Mouse (Mus musculus) ES-Bruce4 (cell line): ENCODE measurements around the gene Eif4e3. TPM values are rescaled to one million over a fixed set of nuclear protein-coding genes. Genes with fewer than 3 reads are reported as not detected.
A peak's percentile ranks its signal among the peaks of the same experiment; 100 is the strongest.

Source experiments
- H3K27ac ChIP-seq: 2 replicates; pipeline ENCODE4 v1.5.1; 2012; ENCODE audit warnings: low read length, inconsistent platforms; ENCODE audit not compliant: insufficient read depth
- H3K27me3 ChIP-seq: 2 replicates; pipeline ENCODE4 v1.6.1; 2012; ENCODE audit warnings: mild to moderate bottlenecking, low read length, inconsistent platforms; ENCODE audit not compliant: control insufficient read depth, poor library complexity, insufficient read depth, severe bottlenecking
- H3K36me3 ChIP-seq: 2 replicates; pipeline ENCODE4 v1.6.1; 2012; ENCODE audit warnings: inconsistent platforms, mild to moderate bottlenecking, low read length, moderate library complexity; ENCODE audit not compliant: control insufficient read depth, poor library complexity, insufficient read depth, severe bottlenecking
- H3K4me1 ChIP-seq: one replicate; pipeline ENCODE4 v1.8.1; 2011; ENCODE audit warnings: low read length; ENCODE audit not compliant: control insufficient read depth, insufficient read depth
- H3K4me3 ChIP-seq: 2 replicates; pipeline ENCODE4 v1.5.1; 2011; ENCODE audit warnings: low read depth, mild to moderate bottlenecking, low read length
- H3K9ac ChIP-seq: 2 replicates; pipeline ENCODE4 v1.6.1; 2012; ENCODE audit warnings: low read depth, mild to moderate bottlenecking, inconsistent platforms; ENCODE audit not compliant: poor library complexity, severe bottlenecking
- H3K9me3 ChIP-seq: replicated peaks from 2 replicates; pipeline ENCODE4 v1.6.1; 2012; ENCODE audit warnings: mild to moderate bottlenecking, low read length, inconsistent platforms; ENCODE audit not compliant: control insufficient read depth, poor library complexity, insufficient read depth, severe bottlenecking
- CTCF ChIP-seq: IDR thresholded peaks from one replicate; pipeline ENCODE4 v1.8.1; 2011; ENCODE audit warnings: low read depth, low read length
- EP300 ChIP-seq: IDR thresholded peaks from 2 replicates; pipeline ENCODE4 v1.6.1; 2011; ENCODE audit warnings: low read depth, low read length; ENCODE audit not compliant: insufficient read depth
- POLR2A ChIP-seq: IDR thresholded peaks from one replicate; pipeline ENCODE4 v1.8.1; 2011; ENCODE audit warnings: low read length; ENCODE audit not compliant: insufficient read depth
- polyA plus RNA-seq: library from polyadenylated mRNA; stranded (reverse); fragments of >200 nt; gene quantifications from 2 replicates; pipeline ENCODE4 v1.2.4, GENCODE M21; 2011; ENCODE audit warnings: low read depth; ENCODE audit not compliant: missing spikeins, insufficient read depth, insufficient read length

Eif4e3 gene
- polyA plus RNA-seq, 1 experiment = 8.6 TPM

- Histone ChIP-seq H3K27me3 (no peaks in the 10 kb centered on the region), H3K4me3 (no peak overlapping the region), H3K9ac (no peak overlapping the region), H3K27ac (no peak overlapping the region), H3K4me1 (no peaks in the 10 kb centered on the region), H3K9me3 (no peaks in the 10 kb centered on the region), H3K36me3 (no peaks in the 10 kb centered on the region)
- TF ChIP-seq EP300 (no peak), POLR2A (no peak), CTCF (no peak)
These were observed 34.9 kb downstream of the Eif4e3 start for GRCm38 (mm10) chr6:99631637-99632036.

GRCm38 (mm10) chr6:99629726-99630458 is 36.7 kb downstream of the Eif4e3 start:
- no peaks in the 10 kb centered on the region for H3K4me1 ChIP-seq
- H3K27ac ChIP-seq = no peak overlapping the region
- no peak overlapping the region for H3K4me3 ChIP-seq
- H3K27me3 ChIP-seq = no peaks in the 10 kb centered on the region
- TF ChIP-seq EP300 (no peak), CTCF (peak; percentile 1)
- H3K9me3 ChIP-seq = no peaks in the 10 kb centered on the region
- no peaks in the 10 kb centered on the region for H3K36me3 ChIP-seq
- H3K9ac ChIP-seq = no peak overlapping the region

- no peaks in the 10 kb centered on the region for H3K36me3 ChIP-seq
- no peak overlapping the region for H3K4me3 ChIP-seq
- H3K4me1 ChIP-seq = peaks cover 4% of the 10 kb centered on the region
- no peak for TF ChIP-seq EP300
- no peak for TF ChIP-seq CTCF
- no peak for TF ChIP-seq POLR2A
- H3K9me3 ChIP-seq = no peaks in the 10 kb centered on the region
- no peaks in the 10 kb centered on the region for H3K27me3 ChIP-seq
- no peak overlapping the region for H3K9ac ChIP-seq
- no peak overlapping the region for H3K27ac ChIP-seq
These were observed 40.2 kb downstream of the Eif4e3 start for GRCm38 (mm10) chr6:99626347-99626746.

- H3K27ac ChIP-seq = no peak overlapping the region
- TF ChIP-seq POLR2A (no peak), EP300 (no peak), CTCF (no peak)
These were observed 40.8 kb downstream of the Eif4e3 start for GRCm38 (mm10) chr6:99625803-99626202.

GRCm38 (mm10) chr6:99625306-99625705 is 41.3 kb downstream of the Eif4e3 start:
- H3K4me3 ChIP-seq = no peak overlapping the region
- H3K27ac ChIP-seq = no peak overlapping the region
- H3K4me1 ChIP-seq = peaks cover 4% of the 10 kb centered on the region
- H3K9me3 ChIP-seq = no peaks in the 10 kb centered on the region
- H3K9ac ChIP-seq = no peak overlapping the region
- TF ChIP-seq CTCF = no peak
- TF ChIP-seq EP300 = no peak
- TF ChIP-seq POLR2A = no peak
- no peaks in the 10 kb centered on the region for H3K27me3 ChIP-seq
- no peaks in the 10 kb centered on the region for H3K36me3 ChIP-seq

More at GRCm38 (mm10) chr6:99625803-99626202, 40.8 kb downstream of the Eif4e3 start:
- Histone ChIP-seq H3K27me3 (no peaks in the 10 kb centered on the region), H3K9me3 (no peaks in the 10 kb centered on the region), H3K36me3 (no peaks in the 10 kb centered on the region), H3K4me3 (no peak overlapping the region), H3K9ac (no peak overlapping the region), H3K4me1 (peaks cover 4% of the 10 kb centered on the region)

GRCm38 (mm10) chr6:99624542-99624941 is 42.0 kb downstream of the Eif4e3 start:
- no peak for TF ChIP-seq CTCF
- no peak for TF ChIP-seq POLR2A
- TF ChIP-seq EP300 = no peak
- H3K27me3 ChIP-seq = no peaks in the 10 kb centered on the region
- peaks cover 4% of the 10 kb centered on the region for H3K4me1 ChIP-seq
- no peaks in the 10 kb centered on the region for H3K36me3 ChIP-seq
- no peak overlapping the region for H3K9ac ChIP-seq
- no peak overlapping the region for H3K4me3 ChIP-seq
- no peak overlapping the region for H3K27ac ChIP-seq
- H3K9me3 ChIP-seq = no peaks in the 10 kb centered on the region
